Comparison of ENCODE assay signal across 27 mouse cellular contexts in the genomic region with DNA sequence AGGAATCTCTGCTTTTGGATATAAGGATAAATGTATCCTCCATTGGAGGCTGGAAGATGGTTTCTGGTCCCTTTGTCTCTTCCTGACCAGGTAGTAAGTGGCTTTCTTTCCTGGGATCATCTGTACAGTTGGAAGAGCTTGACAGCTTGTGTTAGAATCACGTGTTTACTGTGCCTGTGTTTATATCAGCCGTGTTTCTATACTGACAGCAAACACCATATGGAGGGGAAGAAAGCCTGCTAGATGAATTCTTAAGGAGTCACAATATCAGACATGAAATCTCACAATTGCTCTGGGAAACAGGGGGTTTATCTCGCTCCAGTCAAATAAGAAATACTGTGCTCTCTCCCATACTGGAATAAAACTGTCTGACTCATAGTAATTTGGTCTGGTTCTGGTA. TPM values are rescaled to one million over a fixed set of nuclear protein-coding genes. Genes with fewer than 3 reads are reported as not detected.
A peak's percentile ranks its signal among the peaks of the same experiment; 100 is the strongest.
DNase-seq lines count a peak whose midpoint lies in the region; ATAC-seq and TF ChIP-seq lines count a peak whose summit lies in the region.
"Had no signal": no experiment of that assay in that cellular context is flagged by ENCODE, and none has a peak within 500 bp of the region (broad histone marks: within the 10 kb centered on the region; RNA-seq: fewer than 3 reads in every experiment).

No protein-coding gene starts in this region.

- no peak overlapping the region for H3K9ac ChIP-seq in forebrain, embryonic 15.5 days (replicated peaks)
- H3K9ac ChIP-seq in forebrain, embryonic 11.5 days (ENCODE audit: low read length): no peak overlapping the region
- no peak overlapping the region for H3K9ac ChIP-seq in liver, embryonic 12.5 days
- H3K9ac ChIP-seq: embryonic facial prominence, embryonic 15.5 days; heart, embryonic 13.5 days; lung, embryonic 14.5 days; midbrain, embryonic 13.5 days; neural tube, embryonic 12.5 days had no signal

- no peak for DNase-seq in forebrain, embryonic 11.5 days (ENCODE audit: low spot score)
- DNase-seq in liver: no peak
- peak; percentile 80 for DNase-seq in brain, embryonic 14.5 days (ENCODE audit: low read depth)
- no peak for DNase-seq in spleen, adult 18-20 months
- DNase-seq: adrenal gland, adult 8-10 months; cerebellum, adult 8-10 months; cerebellum, postnatal 36 days; embryo, embryonic 11 days; gastrocnemius, postnatal 25 days; kidney, adult 9 months; kidney, postnatal 25 days; liver, embryonic 13.5 days; lung, postnatal 36 days; retina, postnatal 1 day; right cerebral cortex, postnatal 25 days had no signal

- WGBS in forebrain, embryonic 15.5 days: 49% methylated on average over 3 of the region's 3 CpGs
- WGBS in forebrain, embryonic 11.5 days: 85% methylated on average over 3 of the region's 3 CpGs
- WGBS in liver, embryonic 12.5 days (ENCODE audit: insufficient replicate concordance): 58% methylated on average over 3 of the region's 3 CpGs

- peak; percentile 78 for ATAC-seq in forebrain, embryonic 15.5 days (replicated peaks)
- no peak for ATAC-seq in forebrain, embryonic 11.5 days (replicated peaks; ENCODE audit: low FRiP score)
- ATAC-seq in liver, embryonic 12.5 days: no peak
- no peak for ATAC-seq in CD4-positive, CD25-positive, alpha-beta regulatory T cell, adult 4 months
- ATAC-seq: activated CD4-positive, CD25-positive, alpha-beta regulatory T cell, adult 4 months; midbrain, embryonic 13.5 days had no signal

- no peaks in the 10 kb centered on the region for H3K36me3 ChIP-seq in forebrain, embryonic 15.5 days
- no peaks in the 10 kb centered on the region for H3K36me3 ChIP-seq in forebrain, embryonic 11.5 days (ENCODE audit: control insufficient read depth, insufficient read depth, low read length)
- H3K36me3 ChIP-seq in liver, embryonic 12.5 days: no peaks in the 10 kb centered on the region
- H3K36me3 ChIP-seq: embryonic facial prominence, embryonic 15.5 days; heart, embryonic 13.5 days; liver, embryonic 13.5 days; midbrain, embryonic 13.5 days; neural tube, embryonic 12.5 days had no signal

- peak overlapping the region; percentile 48 for H3K27ac ChIP-seq in forebrain, embryonic 15.5 days (replicated peaks)
- no peak overlapping the region for H3K27ac ChIP-seq in forebrain, embryonic 11.5 days (ENCODE audit: low read depth, low read length)
- peak overlapping the region; percentile 58; the same call in 1 of the 2 replicates for H3K27ac ChIP-seq in liver, embryonic 12.5 days
- H3K27ac ChIP-seq: embryonic facial prominence, embryonic 15.5 days; heart, embryonic 13.5 days; layer of hippocampus, adult 2 months; midbrain, embryonic 13.5 days; neural tube, embryonic 12.5 days had no signal

- no peak for TF ChIP-seq POLR2A in brain, embryonic 14.5 days (IDR thresholded peaks at IDR 0.05; ENCODE audit: borderline replicate concordance, extremely low read depth, insufficient read depth, insufficient read length, poor library complexity, severe bottlenecking)

- no peak for TF ChIP-seq CTCF in brain, embryonic 14.5 days (IDR thresholded peaks at IDR 0.05; ENCODE audit: borderline replicate concordance, extremely low read depth, insufficient read depth, insufficient read length)

- no peak overlapping the region for H3K4me3 ChIP-seq in forebrain, embryonic 15.5 days
- no peak overlapping the region for H3K4me3 ChIP-seq in forebrain, embryonic 11.5 days (ENCODE audit: low read depth, low read length)
- H3K4me3 ChIP-seq in liver, embryonic 12.5 days: no peak overlapping the region
- H3K4me3 ChIP-seq: embryonic facial prominence, embryonic 15.5 days; heart, embryonic 13.5 days; layer of hippocampus, adult 2 months; megakaryocyte, embryonic 14.5 days; midbrain, embryonic 13.5 days; neural tube, embryonic 12.5 days had no signal

- peaks cover 15% of the 10 kb centered on the region for H3K4me1 ChIP-seq in forebrain, embryonic 15.5 days
- H3K4me1 ChIP-seq in forebrain, embryonic 11.5 days (replicated peaks; ENCODE audit: control insufficient read depth, insufficient read depth, low read length): no peaks in the 10 kb centered on the region
- peaks cover 40% of the 10 kb centered on the region for H3K4me1 ChIP-seq in liver, embryonic 12.5 days
- H3K4me1 ChIP-seq: midbrain, embryonic 13.5 days; neural tube, embryonic 12.5 days had no signal

- H3K27me3 ChIP-seq in forebrain, embryonic 15.5 days: no peaks in the 10 kb centered on the region
- H3K27me3 ChIP-seq in forebrain, embryonic 11.5 days (ENCODE audit: control insufficient read depth, insufficient read depth, low read length): no peaks in the 10 kb centered on the region
- peaks cover 32% of the 10 kb centered on the region for H3K27me3 ChIP-seq in liver, embryonic 12.5 days (replicated peaks)
- H3K27me3 ChIP-seq: embryonic facial prominence, embryonic 15.5 days; midbrain, embryonic 13.5 days; neural tube, embryonic 12.5 days had no signal

- H3K4me2 ChIP-seq in forebrain, embryonic 15.5 days (replicated peaks): no peak overlapping the region
- no peak overlapping the region for H3K4me2 ChIP-seq in forebrain, embryonic 11.5 days (ENCODE audit: low read depth, low read length, severe bottlenecking)
- no peak overlapping the region for H3K4me2 ChIP-seq in liver, embryonic 12.5 days
- H3K4me2 ChIP-seq: embryonic facial prominence, embryonic 15.5 days; heart, embryonic 13.5 days; lung, embryonic 14.5 days; midbrain, embryonic 13.5 days; neural tube, embryonic 12.5 days had no signal

- H3K9me3 ChIP-seq in forebrain, embryonic 15.5 days: no peaks in the 10 kb centered on the region
- H3K9me3 ChIP-seq in forebrain, embryonic 11.5 days (ENCODE audit: control insufficient read depth, low read length): no peaks in the 10 kb centered on the region
- no peaks in the 10 kb centered on the region for H3K9me3 ChIP-seq in liver, embryonic 12.5 days (replicated peaks)
- H3K9me3 ChIP-seq: embryonic facial prominence, embryonic 15.5 days; heart, embryonic 13.5 days; liver, embryonic 13.5 days; megakaryocyte, embryonic 14.5 days; midbrain, embryonic 13.5 days; neural tube, embryonic 12.5 days had no signal

RNA-seq across cellular contexts. Expression of gene BC017158, which starts 11.2 kb away (rescaled TPM):
- polyA plus RNA-seq in forebrain, embryonic 15.5 days (2015; fragmentation: Nextera tagmentation; extraction: Ambion mirVana): 13.1 and 14.2 TPM in 2 replicates
- 23.8 and 24.9 TPM in 2 replicates for polyA plus RNA-seq in forebrain, embryonic 11.5 days (2014; fragmentation: Nextera tagmentation; extraction: Ambion mirVana)
- polyA plus RNA-seq in liver, embryonic 12.5 days (2016; fragmentation: Nextera tagmentation; extraction: Ambion mirVana): 26.3 and 29.4 TPM in 2 replicates
- polyA plus RNA-seq in brain, embryonic 14.5 days (2012; rRNA removed): 27.6 and 34.2 TPM in 2 replicates
- 10 to 100 TPM in 1 of 2 experiments, 1 to 10 TPM in 1; 7.2 to 10.5 TPM for polyA plus RNA-seq in CD4-positive, CD25-positive, alpha-beta regulatory T cell, adult 4 months (2017; shearing (Covaris generic))

RNA-seq across cellular contexts. Expression of gene Slc5a2, which starts 43.8 kb away (rescaled TPM):
- polyA plus RNA-seq in forebrain, embryonic 15.5 days (2015; fragmentation: Nextera tagmentation; extraction: Ambion mirVana): not detected in 2 replicates
- 0.35 TPM in 1 of 2 replicates, not detected in the other for polyA plus RNA-seq in forebrain, embryonic 11.5 days (2014; fragmentation: Nextera tagmentation; extraction: Ambion mirVana)
- polyA plus RNA-seq in liver, embryonic 12.5 days (2016; fragmentation: Nextera tagmentation; extraction: Ambion mirVana): 2.0 and 2.1 TPM in 2 replicates
- polyA plus RNA-seq in brain, embryonic 14.5 days (2012; rRNA removed): 0.04 TPM in 1 of 2 replicates, not detected in the other
- polyA plus RNA-seq in CD4-positive, CD25-positive, alpha-beta regulatory T cell, adult 4 months (2017; shearing (Covaris generic)): under 1 TPM in 1 of 2 experiments, not detected in 1; 0.98 TPM
- polyA plus RNA-seq: activated CD4-positive, CD25-positive, alpha-beta regulatory T cell, adult 4 months; embryonic facial prominence, embryonic 15.5 days; heart, embryonic 13.5 days; limb, embryonic 11.5 days; midbrain, embryonic 13.5 days; neural tube, embryonic 12.5 days had no signal
